Mouse (Mus musculus) embryonic facial prominence, embryonic 14.5 days (tissue): Measurements from ENCODE around the gene Ints14. TPM values are rescaled to one million over a fixed set of nuclear protein-coding genes. Genes with fewer than 3 reads are reported as not detected.
A peak's percentile ranks its signal among the peaks of the same experiment; 100 is the strongest.
"Not testable (repeated sequence)": the region's sequence is repeated elsewhere in the genome, so short reads cannot be mapped to it uniquely, and the experiment has no call there.

Experiments
- ATAC-seq: fragments of 200-750 bp; cut with Nextera tagmentation; 2 replicates; pipeline ENCODE4 v1.8.0; 2017; ENCODE audit warnings: low read depth, moderate number of reproducible peaks, moderate TSS enrichment
- DNase-seq: peaks from one replicate; pipeline ENCODE4 v3.0.0-alpha.2; 2015; ENCODE audit warnings: low spot score
- H3K27ac ChIP-seq: fragments of 300-500 bp; sonication (generic); replicated peaks from 2 replicates; pipeline ENCODE4 v1.5.1; 2014; ENCODE audit warnings: low read depth, mild to moderate bottlenecking, low read length, moderate library complexity
- H3K27me3 ChIP-seq: fragments of 300-500 bp; sonication (generic); replicated peaks from 2 replicates; pipeline ENCODE4 v1.6.1; 2014; ENCODE audit warnings: low read length; ENCODE audit not compliant: control insufficient read depth, insufficient read depth
- H3K36me3 ChIP-seq: fragments of 300-500 bp; sonication (generic); 2 replicates; pipeline ENCODE4 v1.6.1; 2014; ENCODE audit warnings: low read length, mixed read lengths; ENCODE audit not compliant: control insufficient read depth, insufficient read depth
- H3K4me1 ChIP-seq: fragments of 300-500 bp; sonication (generic); 2 replicates; pipeline ENCODE4 v1.6.1; 2014; ENCODE audit warnings: antibody characterized with exemption, low read length; ENCODE audit not compliant: control insufficient read depth, insufficient read depth
- H3K4me2 ChIP-seq: fragments of 300-500 bp; sonication (generic); 2 replicates; pipeline ENCODE4 v1.6.1; 2014; ENCODE audit warnings: low read depth, mild to moderate bottlenecking, low read length, moderate library complexity, mixed read lengths
- H3K4me3 ChIP-seq: fragments of 300-500 bp; sonication (generic); 2 replicates; pipeline ENCODE4 v1.5.1; 2014; ENCODE audit warnings: low read depth, mild to moderate bottlenecking, low read length
- H3K9ac ChIP-seq: fragments of 300-500 bp; sonication (generic); 2 replicates; pipeline ENCODE4 v1.6.1; 2014; ENCODE audit warnings: low read depth, mild to moderate bottlenecking, low read length, moderate library complexity, mixed read lengths
- H3K9me3 ChIP-seq: fragments of 300-500 bp; sonication (generic); 2 replicates; pipeline ENCODE4 v1.6.1; 2016; ENCODE audit warnings: low read length; ENCODE audit not compliant: control insufficient read depth
- WGBS: fragments of 180-500 bp; shearing (Covaris S2); extraction: QIAGEN DNeasy Blood & Tissue Kit; methylation state at CpG from one replicate; pipeline ENCODE4 v1.1.7; 2014; 5-methylcytosine and 5-hydroxymethylcytosine counted together
- microRNA-seq: library from miRNA; unstranded; fragments of <30 nt; microRNA quantifications from one replicate; pipeline ENCODE4, GENCODE M21; 2016; ENCODE audit warnings: borderline number of aligned reads
- polyA plus RNA-seq: library from polyadenylated mRNA; unstranded; fragments of >200 nt; fragmentation: Nextera tagmentation; extraction: Ambion mirVana; gene quantifications from 2 replicates; pipeline ENCODE4 v1.2.1, GENCODE M21; 2014

Ints14 gene
- polyA plus RNA-seq, 1 experiment from 2014 or later = 44.3 TPM

GRCm38 (mm10) chr9:65031355-65031754, 70.7 kb downstream of the Ints14 start:
- H3K4me1 ChIP-seq = not testable (repeated sequence)

DNA sequence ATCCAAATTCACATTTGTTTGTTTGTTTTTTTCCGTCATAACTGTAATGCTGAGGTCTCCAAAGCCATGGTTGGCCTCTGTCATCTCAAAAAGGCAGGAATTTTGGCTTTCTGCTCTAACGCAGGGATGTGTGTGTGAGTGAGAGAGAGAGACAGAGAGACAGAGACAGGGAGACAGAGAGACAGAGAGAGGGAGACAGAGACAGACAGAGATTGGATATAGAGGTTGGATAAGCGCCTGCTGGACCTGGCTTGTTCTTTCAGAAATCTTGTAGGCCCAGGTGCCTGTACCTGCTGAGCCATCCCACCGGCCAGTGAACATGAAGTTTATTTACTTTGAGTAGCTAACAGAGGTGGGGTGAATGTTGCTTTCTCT, 71.2 kb downstream of the Ints14 start:
- no peak for DNase-seq
- 38% methylated on average over 4 of the region's 4 CpGs for WGBS
- Histone ChIP-seq H3K4me1 (peaks cover 6% of the 10 kb centered on the region), H3K4me2 (peak overlapping the region; percentile 41), H3K27me3 (no peaks in the 10 kb centered on the region), H3K9me3 (no peaks in the 10 kb centered on the region), H3K36me3 (peaks cover 3% of the 10 kb centered on the region), H3K4me3 (peak overlapping the region; percentile 99), H3K27ac (no peak overlapping the region), H3K9ac (peak overlapping the region; percentile 30; the same call in 1 of the 2 replicates)
- ATAC-seq = no peak

More at GRCm38 (mm10) chr9:65031355-65031754, 70.7 kb downstream of the Ints14 start:
- not testable (repeated sequence) for H3K4me3 ChIP-seq, H3K4me2 ChIP-seq, ATAC-seq, H3K9me3 ChIP-seq, H3K27me3 ChIP-seq, H3K27ac ChIP-seq, H3K36me3 ChIP-seq, DNase-seq, H3K9ac ChIP-seq
- 69% methylated on average over 5 of the region's 5 CpGs for WGBS

DNA sequence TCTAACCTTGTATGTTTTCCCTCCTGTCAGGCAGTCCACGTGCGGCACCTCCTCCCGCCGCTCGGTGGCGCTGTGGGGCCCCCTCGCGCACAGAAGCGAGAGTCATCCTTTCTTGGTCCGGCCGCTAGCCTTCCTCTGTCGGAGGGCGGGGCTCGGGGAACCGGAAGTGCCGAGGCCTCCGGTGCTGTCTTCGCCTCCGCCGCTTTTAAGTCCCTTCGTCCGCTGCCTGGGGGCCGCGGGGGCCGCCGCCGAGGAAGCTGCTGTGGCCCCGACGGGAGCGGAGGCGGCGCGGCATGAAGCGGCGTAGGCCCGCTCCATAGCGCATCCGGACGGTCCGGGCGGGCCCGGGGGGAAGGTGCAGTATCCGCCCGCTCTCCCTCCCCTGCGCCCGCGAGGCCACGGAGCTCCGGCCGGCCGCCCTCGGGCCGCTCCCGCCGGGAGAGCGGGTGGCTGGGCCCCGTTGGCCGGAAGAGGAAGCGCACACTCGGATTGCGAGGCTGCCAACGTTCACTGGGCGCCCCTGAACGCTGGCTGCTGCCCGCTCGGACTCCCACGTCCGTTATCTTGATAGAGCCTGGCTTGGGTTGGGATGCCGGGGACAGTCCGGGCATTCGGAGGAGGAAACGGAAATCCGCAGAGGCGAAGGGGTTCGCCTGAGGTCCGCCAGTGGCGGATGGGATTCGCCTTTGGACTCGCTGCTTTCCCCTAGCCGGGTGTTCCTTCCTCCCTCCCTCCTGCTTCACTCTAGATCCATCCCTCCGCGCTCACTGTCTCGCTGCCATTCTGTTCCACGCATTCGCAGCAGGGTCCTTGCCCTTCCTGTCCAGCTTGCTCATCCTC, 71.8 kb downstream of the Ints14 start, which contains the start of gene Dpp8:
Dpp8 (plus strand) TSS at position 146 of the 840 bp plus-strand sequence.
- peaks cover 6% of the 10 kb centered on the region for H3K4me1 ChIP-seq
- peak within 1 kb of the TSS; percentile 98 for H3K9ac ChIP-seq
- H3K9me3 ChIP-seq = no peaks in the 10 kb centered on the region
- peak; percentile 96 for ATAC-seq
- peak within 1 kb of the TSS; percentile 99 for H3K4me3 ChIP-seq
- H3K27me3 ChIP-seq = no peaks in the 10 kb centered on the region
- peak within 1 kb of the TSS; percentile 89 for H3K27ac ChIP-seq
- DNase-seq = peak; percentile 96
- H3K36me3 ChIP-seq = peaks cover 9% of the 10 kb centered on the region
- peak within 1 kb of the TSS; percentile 61 for H3K4me2 ChIP-seq
- WGBS = under 1% methylated on average over 42 of the region's 85 CpGs

DNA sequence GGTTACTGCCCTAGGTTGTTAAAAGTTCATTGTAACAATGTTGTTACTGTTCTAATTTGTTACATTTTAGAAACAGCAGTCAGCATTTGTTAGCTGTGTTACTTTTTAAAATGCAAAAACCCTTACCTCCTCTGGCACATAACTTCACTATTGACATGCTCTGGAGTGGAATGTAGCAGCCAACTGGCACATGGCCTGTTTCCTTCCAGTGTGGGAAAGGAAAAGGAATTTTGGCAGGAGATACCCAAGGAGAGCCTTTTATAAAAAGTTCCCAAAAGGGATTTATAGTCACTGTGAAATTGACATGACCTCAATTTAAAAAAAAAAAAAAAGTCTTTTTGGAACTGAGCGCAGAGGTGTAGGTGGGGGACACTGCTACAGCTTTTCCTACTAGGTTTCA, 75.8 kb downstream of the Ints14 start:
- WGBS = 75% methylated on average over 1 of the region's 1 CpGs

More for the DNA sequence above, 75.8 kb downstream of the Ints14 start:
- peaks cover 6% of the 10 kb centered on the region for H3K4me1 ChIP-seq
- no peak overlapping the region for H3K4me3 ChIP-seq
- H3K4me2 ChIP-seq = no peak overlapping the region
- peaks cover 49% of the 10 kb centered on the region for H3K36me3 ChIP-seq
- no peak overlapping the region for H3K27ac ChIP-seq
- H3K9ac ChIP-seq = no peak overlapping the region
- H3K27me3 ChIP-seq = no peaks in the 10 kb centered on the region
- ATAC-seq (no peak), DNase-seq (peak; percentile 61)
- no peaks in the 10 kb centered on the region for H3K9me3 ChIP-seq

Small RNA genes lying within 50 kb of the gene (microRNA-seq; reads per million reads assigned to microRNA genes)
- not detected for gene Gm25640

Other genes starting within 250 kb of the Ints14 start
- 401 and 403 TPM in 2 replicates for gene Rab11a, start 223.1 kb upstream of the Ints14 start, polyA plus RNA-seq
- gene Dennd4a, start 149.6 kb upstream of the Ints14 start, polyA plus RNA-seq = 7.5 and 8.9 TPM in 2 replicates
- gene Slc24a1, start 9.3 kb upstream of the Ints14 start, polyA plus RNA-seq = 0.09 TPM in 1 of 2 replicates, not detected in the other
- 37.9 and 41.5 TPM in 2 replicates for gene Hacd3, start 60.8 kb downstream of the Ints14 start, polyA plus RNA-seq
- 31.7 and 32.2 TPM in 2 replicates for gene Dpp8, start 71.5 kb downstream of the Ints14 start, polyA plus RNA-seq
- gene Igdcc4, start 140.6 kb downstream of the Ints14 start, polyA plus RNA-seq = 55.6 and 58.5 TPM in 2 replicates
- gene Igdcc3, start 180.3 kb downstream of the Ints14 start, polyA plus RNA-seq = 1.1 and 1.4 TPM in 2 replicates
- 6.9 and 7.2 TPM in 2 replicates for gene Parp16, start 234.4 kb downstream of the Ints14 start, polyA plus RNA-seq